Mouse (Mus musculus) stomach, postnatal 0 days (tissue): ENCODE measurements around the gene Zfp169. TPM values are rescaled to one million over a fixed set of nuclear protein-coding genes. Genes with fewer than 3 reads are reported as not detected.
A peak's percentile ranks its signal among the peaks of the same experiment; 100 is the strongest.

Experiments used
- ATAC-seq: fragments of 200-750 bp; cut with Nextera tagmentation; 2 replicates; pipeline ENCODE4 v1.8.0; 2017; ENCODE audit not compliant: low FRiP score, low TSS enrichment
- DNase-seq: peaks from one replicate; pipeline ENCODE4 v3.0.0-alpha.2; 2016; ENCODE audit warnings: low spot score
- H3K27ac ChIP-seq: fragments of 300-500 bp; sonication (generic); replicated peaks from 2 replicates; pipeline ENCODE4 v1.5.1; 2014; ENCODE audit warnings: mild to moderate bottlenecking, control low read depth
- H3K27me3 ChIP-seq: fragments of 300-500 bp; sonication (generic); 2 replicates; pipeline ENCODE4 v1.6.1; 2014; ENCODE audit warnings: low read length; ENCODE audit not compliant: control insufficient read depth, insufficient read depth
- H3K36me3 ChIP-seq: fragments of 300-500 bp; sonication (generic); 2 replicates; pipeline ENCODE4 v1.6.1; 2014; ENCODE audit warnings: low read length, mixed read lengths; ENCODE audit not compliant: control insufficient read depth, insufficient read depth
- H3K4me1 ChIP-seq: fragments of 300-500 bp; sonication (generic); replicated peaks from 2 replicates; pipeline ENCODE4 v1.6.1; 2014; ENCODE audit warnings: antibody characterized with exemption; ENCODE audit not compliant: control insufficient read depth, insufficient read depth
- H3K4me2 ChIP-seq: fragments of 300-500 bp; sonication (generic); replicated peaks from 2 replicates; pipeline ENCODE4 v1.6.1; 2014; ENCODE audit warnings: low read depth, mild to moderate bottlenecking, control low read depth, moderate library complexity
- H3K4me3 ChIP-seq: fragments of 300-500 bp; sonication (generic); 2 replicates; pipeline ENCODE4 v1.5.1; 2014; ENCODE audit warnings: low read depth, low read length, control low read depth
- H3K9ac ChIP-seq: fragments of 300-500 bp; sonication (generic); 2 replicates; pipeline ENCODE4 v1.6.1; 2014; ENCODE audit warnings: mild to moderate bottlenecking, low read length, control low read depth, mixed read lengths
- H3K9me3 ChIP-seq: fragments of 300-500 bp; sonication (generic); 2 replicates; pipeline ENCODE4 v1.6.1; 2016; ENCODE audit warnings: low read length; ENCODE audit not compliant: control insufficient read depth
- CTCF ChIP-seq: IDR thresholded peaks from 2 replicates; pipeline ENCODE4 v1.5.1; 2016; ENCODE audit warnings: antibody characterized with exemption, low read depth, mild to moderate bottlenecking, moderate library complexity
- EP300 ChIP-seq: optimal IDR thresholded peaks from 2 replicates; pipeline ENCODE3; 2016; ENCODE audit warnings: antibody characterized with exemption
- WGBS: fragments of 180-500 bp; shearing (Covaris S2); extraction: QIAGEN DNeasy Blood & Tissue Kit; methylation state at CpG from one replicate; pipeline ENCODE4 v1.1.7; 2014; 5-methylcytosine and 5-hydroxymethylcytosine counted together
- polyA plus RNA-seq: library from polyadenylated mRNA; unstranded; fragments of >200 nt; fragmentation: Nextera tagmentation; extraction: Ambion mirVana; gene quantifications from 2 replicates; pipeline ENCODE4 v1.2.1, GENCODE M21; 2015

The Zfp169 gene
- polyA plus RNA-seq, 1 experiment from 2014 or later = 1.3 TPM

- DNase-seq (peak; percentile 78), ATAC-seq (peak; percentile 88)
- Histone ChIP-seq H3K36me3 (no peaks in the 10 kb centered on the region), H3K4me2 (peak overlapping the region; percentile 55), H3K9ac (peak overlapping the region; percentile 59), H3K4me1 (peaks cover 3% of the 10 kb centered on the region; the same call in 1 of the 2 replicates), H3K27ac (peak overlapping the region; percentile 94), H3K27me3 (no peaks in the 10 kb centered on the region), H3K9me3 (no peaks in the 10 kb centered on the region), H3K4me3 (peak overlapping the region; percentile 23)
- TF ChIP-seq EP300 = no peak
- TF ChIP-seq CTCF = no peak; the same call in 1 of the 2 replicates
- WGBS = 25% methylated on average over 21 of the region's 21 CpGs
These were observed 39.2 kb upstream of the Zfp169 start for GRCm38 (mm10) chr13:48552181-48553090.

GRCm38 (mm10) chr13:48548296-48548695, 35.0 kb upstream of the Zfp169 start:
- TF ChIP-seq EP300 = no peak
- no peak for TF ChIP-seq CTCF
- WGBS = 74% methylated on average over 5 of the region's 5 CpGs
- H3K36me3 ChIP-seq = no peaks in the 10 kb centered on the region
- ATAC-seq = no peak
- H3K27ac ChIP-seq = no peak overlapping the region
- H3K27me3 ChIP-seq = no peaks in the 10 kb centered on the region
- no peak overlapping the region for H3K9ac ChIP-seq
- H3K9me3 ChIP-seq = no peaks in the 10 kb centered on the region
- no peak for DNase-seq
- H3K4me1 ChIP-seq = peaks cover 3% of the 10 kb centered on the region
- no peak overlapping the region for H3K4me2 ChIP-seq
- H3K4me3 ChIP-seq = no peak overlapping the region

GRCm38 (mm10) chr13:48547623-48548022, 34.4 kb upstream of the Zfp169 start:
- TF ChIP-seq EP300 (no peak), CTCF (no peak)
- no peak overlapping the region for H3K27ac ChIP-seq
- ATAC-seq = no peak

GRCm38 (mm10) chr13:48546330-48546917, 33.2 kb upstream of the Zfp169 start:
- Histone ChIP-seq H3K4me1 (no peaks in the 10 kb centered on the region; the same call in none of the 2 replicates), H3K36me3 (no peaks in the 10 kb centered on the region), H3K4me2 (peak overlapping the region; percentile 59), H3K9me3 (no peaks in the 10 kb centered on the region), H3K27me3 (no peaks in the 10 kb centered on the region), H3K27ac (peak overlapping the region; percentile 100), H3K9ac (peak overlapping the region; percentile 99), H3K4me3 (peak overlapping the region; percentile 96)
- ATAC-seq (peak; percentile 98), DNase-seq (peak; percentile 100)
- TF ChIP-seq EP300 = no peak
- peak; percentile 37 for TF ChIP-seq CTCF
- WGBS = 0% methylated on average over 54 of the region's 72 CpGs

More at GRCm38 (mm10) chr13:48547623-48548022, 34.4 kb upstream of the Zfp169 start:
- no peak for DNase-seq
- H3K9ac ChIP-seq = no peak overlapping the region
- H3K4me2 ChIP-seq = no peak overlapping the region
- H3K4me3 ChIP-seq = no peak overlapping the region
- no peaks in the 10 kb centered on the region for H3K9me3 ChIP-seq
- H3K27me3 ChIP-seq = no peaks in the 10 kb centered on the region
- H3K36me3 ChIP-seq = no peaks in the 10 kb centered on the region
- H3K4me1 ChIP-seq = peaks cover 2% of the 10 kb centered on the region
- 87% methylated on average over 6 of the region's 6 CpGs for WGBS

GRCm38 (mm10) chr13:48545476-48546281, 32.4 kb upstream of the Zfp169 start:
- peak overlapping the region; percentile 58 for H3K4me2 ChIP-seq
- DNase-seq (peak; percentile 99), ATAC-seq (peak; percentile 90)
- no peaks in the 10 kb centered on the region for H3K27me3 ChIP-seq
- H3K4me1 ChIP-seq = no peaks in the 10 kb centered on the region; the same call in none of the 2 replicates
- TF ChIP-seq EP300 (peak; percentile 66), CTCF (no peak)
- H3K9me3 ChIP-seq = no peaks in the 10 kb centered on the region
- WGBS = under 1% methylated on average over 59 of the region's 72 CpGs
- H3K36me3 ChIP-seq = no peaks in the 10 kb centered on the region
- peak overlapping the region; percentile 100 for H3K27ac ChIP-seq
- H3K4me3 ChIP-seq = peak overlapping the region; percentile 96
- peak overlapping the region; percentile 99 for H3K9ac ChIP-seq
